Mouse (Mus musculus) cerebellum, adult 11 months (tissue): ENCODE results near the gene Gpc3.
"Not testable (repeated sequence)": the region's sequence is repeated elsewhere in the genome, so short reads cannot be mapped to it uniquely, and the experiment has no call there.

ENCODE experiments used
- DNase-seq: peaks from one replicate; pipeline ENCODE4 v3.0.0; 2022

Gene Gpc3

GRCm38 (mm10) chrX:52374209-52374608, 239.5 kb downstream of the Gpc3 start:
- DNase-seq, result no peak

- no peak for DNase-seq
Measured at GRCm38 (mm10) chrX:52372436-52372835, 241.3 kb downstream of the Gpc3 start.

GRCm38 (mm10) chrX:52369938-52370758, 243.6 kb downstream of the Gpc3 start:
- no peak for DNase-seq

GRCm38 (mm10) chrX:52369304-52369937, 244.3 kb downstream of the Gpc3 start:
- no peak for DNase-seq

GRCm38 (mm10) chrX:52366826-52367225, 246.9 kb downstream of the Gpc3 start:
- no peak for DNase-seq

- DNase-seq, result no peak
Measured at GRCm38 (mm10) chrX:52365790-52366189, 248.0 kb downstream of the Gpc3 start.

- DNase-seq, result no peak
Measured at GRCm38 (mm10) chrX:52362241-52363011, 251.3 kb downstream of the Gpc3 start.

- DNase-seq, result no peak
Measured at GRCm38 (mm10) chrX:52352981-52353380, 260.8 kb downstream of the Gpc3 start.

GRCm38 (mm10) chrX:52350631-52351030, 263.1 kb downstream of the Gpc3 start:
- not testable (repeated sequence) for DNase-seq

- no peak for DNase-seq
Measured at GRCm38 (mm10) chrX:52348773-52349172, 265.0 kb downstream of the Gpc3 start.

- no peak for DNase-seq
Measured at GRCm38 (mm10) chrX:52344018-52344417, 269.7 kb downstream of the Gpc3 start.

GRCm38 (mm10) chrX:52340251-52340650, 273.5 kb downstream of the Gpc3 start:
- DNase-seq, result no peak

GRCm38 (mm10) chrX:52321791-52322190, 292.0 kb downstream of the Gpc3 start:
- no peak for DNase-seq

- no peak for DNase-seq
Measured at GRCm38 (mm10) chrX:52320653-52321052, 293.1 kb downstream of the Gpc3 start.

- no peak for DNase-seq
Measured at GRCm38 (mm10) chrX:52310976-52311375, 302.8 kb downstream of the Gpc3 start.

- no peak for DNase-seq
Measured at GRCm38 (mm10) chrX:52305226-52305625, 308.5 kb downstream of the Gpc3 start.

GRCm38 (mm10) chrX:52288792-52289191, 325.0 kb downstream of the Gpc3 start:
- DNase-seq, result no peak

GRCm38 (mm10) chrX:52287944-52288343, 325.8 kb downstream of the Gpc3 start:
- DNase-seq, result no peak

GRCm38 (mm10) chrX:52282070-52282469, 331.7 kb downstream of the Gpc3 start:
- no peak for DNase-seq

- DNase-seq, result no peak
Measured at GRCm38 (mm10) chrX:52281103-52281900, 332.4 kb downstream of the Gpc3 start.

- no peak for DNase-seq
Measured at GRCm38 (mm10) chrX:52278687-52279359, 334.9 kb downstream of the Gpc3 start.

GRCm38 (mm10) chrX:52277599-52277998, 336.2 kb downstream of the Gpc3 start:
- no peak for DNase-seq
